ENCODE assay signal across 11 mouse cellular contexts in genomic region chr1:78420271-78420670, GRCm38 (mm10).
DNase-seq lines count a peak whose midpoint lies in the region; ATAC-seq and TF ChIP-seq lines count a peak whose summit lies in the region.
"Had no signal": no experiment of that assay in that cellular context is flagged by ENCODE, and none has a peak within 500 bp of the region (broad histone marks: within the 10 kb centered on the region; RNA-seq: fewer than 3 reads in every experiment).

No protein-coding gene starts in this region.

- 0 out of 2 replicates have a peak, but pooled peaks cover 3% of the 10 kb centered on the region for H3K36me3 ChIP-seq in midbrain, embryonic 16.5 days (ENCODE audit: control insufficient read depth, insufficient read depth, low read length)
- H3K36me3 ChIP-seq in midbrain, postnatal 0 days (ENCODE audit: insufficient read depth, low read length), result peaks cover 16% of the 10 kb centered on the region; the same call in 1 of the 2 replicates
- peaks cover 5% of the 10 kb centered on the region; the same call in 1 of the 2 replicates for H3K36me3 ChIP-seq in ES-E14 (ENCODE audit: control insufficient read depth, insufficient read depth, low read length, poor library complexity, severe bottlenecking)

- no peak overlapping the region for H3K9ac ChIP-seq in midbrain, embryonic 16.5 days (ENCODE audit: low read depth, low read length)
- H3K9ac ChIP-seq in midbrain, postnatal 0 days (replicated peaks; ENCODE audit: low read length, poor library complexity, severe bottlenecking), result no peak overlapping the region
- no peak overlapping the region for H3K9ac ChIP-seq in ES-E14 (ENCODE audit: insufficient read depth, low read depth, low read length, poor library complexity, severe bottlenecking)
- H3K9ac ChIP-seq: embryonic facial prominence, embryonic 13.5 days; embryonic facial prominence, embryonic 15.5 days; forebrain, embryonic 12.5 days had no signal

- 90% methylated on average over 6 of the region's 6 CpGs for WGBS in midbrain, embryonic 16.5 days
- WGBS in midbrain, postnatal 0 days, result 92% methylated on average over 6 of the region's 6 CpGs

- no peak overlapping the region for H3K4me3 ChIP-seq in midbrain, embryonic 16.5 days (ENCODE audit: low read depth, low read length)
- H3K4me3 ChIP-seq in midbrain, postnatal 0 days (ENCODE audit: low read depth, low read length), result no peak overlapping the region
- H3K4me3 ChIP-seq in ES-E14 (ENCODE audit: insufficient read depth in 1 of 2, low read depth in 1 of 2, low read length in 2 of 2, poor library complexity in 1 of 2, severe bottlenecking in 1 of 2), result no peak overlapping the region
- H3K4me3 ChIP-seq: embryonic facial prominence, embryonic 13.5 days; embryonic facial prominence, embryonic 15.5 days; erythroblast, embryonic 14.5 days; forebrain, embryonic 10.5 days; forebrain, embryonic 12.5 days had no signal

- DNase-seq in midbrain, postnatal 0 days (ENCODE audit: low spot score), result no peak
- DNase-seq in ES-E14 (ENCODE audit: low read depth, low spot score), result peak; percentile 15
- no peak for DNase-seq in adrenal gland, postnatal 10 days

- no peaks in the 10 kb centered on the region for H3K4me1 ChIP-seq in midbrain, embryonic 16.5 days (ENCODE audit: control insufficient read depth, insufficient read depth, low read length)
- H3K4me1 ChIP-seq in midbrain, postnatal 0 days (ENCODE audit: insufficient read depth, low read length), result no peaks in the 10 kb centered on the region
- peaks cover 0 to 2% of the 10 kb centered on the region in 2 experiments; a peak in 1 of 4 replicates for H3K4me1 ChIP-seq in ES-E14 (ENCODE audit: control insufficient read depth in 2 of 2, insufficient read depth in 2 of 2, low read length in 2 of 2, poor library complexity in 1 of 2)

- in situ Hi-C loops in ES-E14 (cut with MboI; ENCODE audit: low sequenced_read_pairs in 2 of 2, unreplicated experiment in 2 of 2), result no loop called here

- no peaks in the 10 kb centered on the region for H3K27me3 ChIP-seq in midbrain, embryonic 16.5 days (ENCODE audit: control insufficient read depth, insufficient read depth, low read depth, low read length)
- no peaks in the 10 kb centered on the region for H3K27me3 ChIP-seq in midbrain, postnatal 0 days (ENCODE audit: insufficient read depth, low read length)
- H3K27me3 ChIP-seq: embryonic facial prominence, embryonic 13.5 days; embryonic facial prominence, embryonic 15.5 days had no signal

- no peak overlapping the region for H3K4me2 ChIP-seq in midbrain, embryonic 16.5 days (ENCODE audit: low read length)
- H3K4me2 ChIP-seq in midbrain, postnatal 0 days (ENCODE audit: low read depth, low read length, poor library complexity, severe bottlenecking), result no peak overlapping the region
- H3K4me2 ChIP-seq: embryonic facial prominence, embryonic 13.5 days; embryonic facial prominence, embryonic 15.5 days; forebrain, embryonic 12.5 days had no signal

- H3K9me3 ChIP-seq in midbrain, embryonic 16.5 days (replicated peaks; ENCODE audit: control insufficient read depth, low read length, poor library complexity, severe bottlenecking), result no peaks in the 10 kb centered on the region
- H3K9me3 ChIP-seq in midbrain, postnatal 0 days (ENCODE audit: low read length), result no peaks in the 10 kb centered on the region
- H3K9me3 ChIP-seq in ES-E14 (ENCODE audit: control insufficient read depth, insufficient read depth, low read depth, low read length), result no peaks in the 10 kb centered on the region
- H3K9me3 ChIP-seq: embryonic facial prominence, embryonic 13.5 days; embryonic facial prominence, embryonic 15.5 days; forebrain, embryonic 10.5 days; forebrain, embryonic 12.5 days had no signal

- ATAC-seq in midbrain, embryonic 16.5 days, result peak; percentile 22; the same call in 1 of the 2 replicates
- no peak for ATAC-seq in midbrain, postnatal 0 days (ENCODE audit: low FRiP score)
- no peak for ATAC-seq in megakaryocyte progenitor cell, adult 5-6 weeks (replicated peaks; ENCODE audit: poor library complexity)
- ATAC-seq: activated CD4-positive, CD25-positive, alpha-beta regulatory T cell, adult 4 months had no signal

- H3K27ac ChIP-seq in midbrain, embryonic 16.5 days (ENCODE audit: low read length), result no peak overlapping the region
- no peak overlapping the region for H3K27ac ChIP-seq in midbrain, postnatal 0 days (ENCODE audit: low read depth, low read length)
- no peak overlapping the region for H3K27ac ChIP-seq in ES-E14 (ENCODE audit: insufficient read depth, low read depth, low read length, poor library complexity, severe bottlenecking)
- H3K27ac ChIP-seq: forebrain, embryonic 10.5 days; forebrain, embryonic 12.5 days had no signal

- TF ChIP-seq CTCF in midbrain, postnatal 0 days (IDR thresholded peaks at IDR 0.05), result no peak

TF ChIP-seq in ES-E14, 5 proteins besides CTCF, POLR2A, EP300 and RAD21:
- TF ChIP-seq CHD2 (IDR thresholded peaks at IDR 0.05; ENCODE audit: low read depth, low read length), result no peak
- no peak for TF ChIP-seq MAFK (IDR thresholded peaks at IDR 0.05; ENCODE audit: insufficient read depth, low read depth, low read length)
- no peak for TF ChIP-seq ZNF384 (IDR thresholded peaks at IDR 0.05; ENCODE audit: low read depth, low read length)
- TF ChIP-seq ZC3H11A (IDR thresholded peaks at IDR 0.05; ENCODE audit: borderline replicate concordance, low read depth, low read length), result no peak
- no peak for TF ChIP-seq HCFC1 (IDR thresholded peaks at IDR 0.05; ENCODE audit: borderline replicate concordance, insufficient read depth, low read length)
